Mouse (Mus musculus) olfactory bulb, adult 2 months (tissue): Measurements from ENCODE around the gene Ogg1.

ENCODE experiments used
- CTCF ChIP-seq: fragments of 200-500 bp; IDR thresholded peaks from 2 replicates; pipeline ENCODE4 v1.5.1; 2012; ENCODE audit warnings: low read depth, mild to moderate bottlenecking, low read length, moderate library complexity; ENCODE audit not compliant: insufficient read depth
- POLR2A ChIP-seq: fragments of 200-500 bp; IDR thresholded peaks from 2 replicates; pipeline ENCODE4 v1.6.1; 2012; ENCODE audit warnings: mild to moderate bottlenecking, low read depth, low read length, moderate library complexity; ENCODE audit not compliant: insufficient read depth

- TF ChIP-seq CTCF (no peak), POLR2A (no peak)
Measured at GRCm38 (mm10) chr6:113330547-113330946, 3.8 kb downstream of the Ogg1 start.
